Mouse (Mus musculus): ENCODE data around the gene Rnf212b. TPM values are rescaled to one million over a fixed set of nuclear protein-coding genes. Genes with fewer than 3 reads are reported as not detected.

The Rnf212b gene
- polyA plus RNA-seq, 1 experiment, result 9.5 TPM

DNA sequence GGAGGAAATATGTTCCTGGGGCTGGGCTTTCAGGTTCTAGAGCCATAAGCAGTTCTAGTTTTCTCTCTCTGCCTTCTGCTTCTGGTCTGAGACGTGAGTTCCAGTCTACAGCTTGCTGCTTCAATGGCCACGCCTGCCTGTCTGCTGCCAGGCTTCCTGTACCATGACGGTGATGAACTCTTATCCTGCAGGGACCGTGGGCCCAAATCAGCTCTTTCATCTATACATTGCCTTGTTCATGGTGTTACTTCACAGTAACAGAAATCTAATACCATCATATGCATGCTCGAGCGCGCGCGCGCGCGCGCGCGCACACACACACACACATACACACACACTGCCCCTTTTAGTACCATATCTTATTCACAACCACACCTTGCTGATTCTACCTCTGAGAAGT is 17.2 kb upstream of the Rnf212b start:
- H3K4me1 ChIP-seq (ENCODE audit: control insufficient read depth, insufficient read depth, low read length), result no peaks in the 10 kb centered on the region
- TF ChIP-seq CTCF (IDR thresholded peaks at IDR 0.05; ENCODE audit: control insufficient read depth, insufficient read depth, insufficient replicate concordance, low read depth, low read length) (no peak), POLR2A (IDR thresholded peaks at IDR 0.05; ENCODE audit: control insufficient read depth, low read depth, low read length) (no peak)
- no peaks in the 10 kb centered on the region for H3K27me3 ChIP-seq (ENCODE audit: control insufficient read depth, insufficient read depth, low read length)
- H3K27ac ChIP-seq (ENCODE audit: control insufficient read depth, insufficient read depth, low read depth, low read length), result no peak overlapping the region
- H3K36me3 ChIP-seq (ENCODE audit: control insufficient read depth, insufficient read depth, low read length), result no peaks in the 10 kb centered on the region
- no peak overlapping the region for H3K4me3 ChIP-seq (ENCODE audit: control insufficient read depth, low read depth, low read length)

DNA sequence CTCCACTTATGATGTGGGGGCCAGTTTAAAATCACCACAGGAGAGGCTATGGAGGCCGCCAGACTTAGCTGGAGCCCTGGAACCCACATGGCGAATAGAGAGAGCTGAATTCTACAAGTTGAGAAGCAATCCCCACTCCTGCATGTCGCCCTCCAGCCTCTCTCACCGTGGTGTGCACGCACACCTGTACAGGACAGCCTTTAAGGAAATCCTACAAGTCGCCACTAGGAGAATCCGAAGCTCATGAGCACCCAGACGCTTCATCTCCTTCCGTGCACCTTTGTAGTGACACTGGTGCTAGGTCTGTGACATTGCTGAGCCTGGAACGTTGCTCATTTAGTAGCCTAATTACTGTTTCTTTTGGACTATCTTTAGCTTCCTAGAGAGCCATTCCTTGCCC is 14.3 kb upstream of the Rnf212b start:
- Histone ChIP-seq H3K4me1 (ENCODE audit: control insufficient read depth, insufficient read depth, low read length) (no peaks in the 10 kb centered on the region), H3K27ac (ENCODE audit: control insufficient read depth, insufficient read depth, low read depth, low read length) (no peak overlapping the region), H3K4me3 (ENCODE audit: control insufficient read depth, low read depth, low read length) (no peak overlapping the region), H3K27me3 (ENCODE audit: control insufficient read depth, insufficient read depth, low read length) (no peaks in the 10 kb centered on the region), H3K36me3 (ENCODE audit: control insufficient read depth, insufficient read depth, low read length) (no peaks in the 10 kb centered on the region)
- TF ChIP-seq CTCF (IDR thresholded peaks at IDR 0.05; ENCODE audit: control insufficient read depth, insufficient read depth, insufficient replicate concordance, low read depth, low read length), result no peak

DNA sequence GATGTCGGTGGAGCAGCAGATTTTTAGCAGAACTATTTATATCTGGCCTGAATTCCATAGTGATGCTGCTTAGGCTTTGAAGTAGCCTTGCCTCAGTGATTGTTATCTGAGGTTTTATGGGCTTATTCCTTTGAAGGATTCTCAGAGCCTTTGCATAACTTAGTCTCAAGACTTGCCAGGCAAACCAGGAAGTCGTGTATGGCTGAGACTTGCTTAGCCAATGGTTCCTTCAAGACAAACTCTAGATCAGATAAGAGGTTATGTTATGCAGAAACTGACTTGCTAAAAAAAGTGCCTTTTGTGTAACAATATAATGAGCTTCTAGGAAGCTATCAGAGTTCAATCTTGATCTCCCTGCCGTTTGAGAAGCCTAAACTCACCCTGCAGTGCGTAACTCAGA is 11.5 kb upstream of the Rnf212b start:
- TF ChIP-seq POLR2A (IDR thresholded peaks at IDR 0.05; ENCODE audit: control insufficient read depth, low read depth, low read length), result no peak
- no peak for TF ChIP-seq CTCF (IDR thresholded peaks at IDR 0.05; ENCODE audit: control insufficient read depth, insufficient read depth, insufficient replicate concordance, low read depth, low read length)
- no peak overlapping the region for H3K4me3 ChIP-seq (ENCODE audit: control insufficient read depth, low read depth, low read length)
- no peaks in the 10 kb centered on the region for H3K36me3 ChIP-seq (ENCODE audit: control insufficient read depth, insufficient read depth, low read length)
- H3K4me1 ChIP-seq (ENCODE audit: control insufficient read depth, insufficient read depth, low read length), result no peaks in the 10 kb centered on the region
- no peak overlapping the region for H3K27ac ChIP-seq (ENCODE audit: control insufficient read depth, insufficient read depth, low read depth, low read length)
- H3K27me3 ChIP-seq (ENCODE audit: control insufficient read depth, insufficient read depth, low read length), result no peaks in the 10 kb centered on the region

DNA sequence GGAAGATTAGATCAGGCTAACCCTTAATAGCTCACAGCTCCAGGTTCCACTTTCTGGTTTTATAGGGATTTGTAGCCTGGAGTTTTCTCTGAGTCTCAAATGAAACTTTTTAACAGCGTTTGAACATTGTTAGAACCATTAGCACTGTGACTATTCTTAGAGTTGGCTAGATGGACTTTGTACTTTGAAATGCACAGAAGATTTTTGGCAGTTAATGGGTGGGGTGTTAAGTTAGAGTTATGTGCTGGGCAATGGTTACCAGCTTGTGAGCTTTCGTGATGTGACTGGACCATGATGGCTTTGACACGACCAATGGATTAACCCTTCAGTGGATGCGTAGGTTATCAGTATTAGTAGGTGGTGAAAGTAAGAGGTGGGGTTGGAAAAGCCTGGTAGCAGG is 7.8 kb upstream of the Rnf212b start:
- Histone ChIP-seq H3K36me3 (ENCODE audit: control insufficient read depth, insufficient read depth, low read length) (no peaks in the 10 kb centered on the region), H3K4me3 (ENCODE audit: control insufficient read depth, low read depth, low read length) (no peak overlapping the region), H3K4me1 (ENCODE audit: control insufficient read depth, insufficient read depth, low read length) (no peaks in the 10 kb centered on the region), H3K27ac (ENCODE audit: control insufficient read depth, insufficient read depth, low read depth, low read length) (no peak overlapping the region), H3K27me3 (ENCODE audit: control insufficient read depth, insufficient read depth, low read length) (no peaks in the 10 kb centered on the region)
- TF ChIP-seq POLR2A (IDR thresholded peaks at IDR 0.05; ENCODE audit: control insufficient read depth, low read depth, low read length), result no peak
- no peak for TF ChIP-seq CTCF (IDR thresholded peaks at IDR 0.05; ENCODE audit: control insufficient read depth, insufficient read depth, insufficient replicate concordance, low read depth, low read length)

DNA sequence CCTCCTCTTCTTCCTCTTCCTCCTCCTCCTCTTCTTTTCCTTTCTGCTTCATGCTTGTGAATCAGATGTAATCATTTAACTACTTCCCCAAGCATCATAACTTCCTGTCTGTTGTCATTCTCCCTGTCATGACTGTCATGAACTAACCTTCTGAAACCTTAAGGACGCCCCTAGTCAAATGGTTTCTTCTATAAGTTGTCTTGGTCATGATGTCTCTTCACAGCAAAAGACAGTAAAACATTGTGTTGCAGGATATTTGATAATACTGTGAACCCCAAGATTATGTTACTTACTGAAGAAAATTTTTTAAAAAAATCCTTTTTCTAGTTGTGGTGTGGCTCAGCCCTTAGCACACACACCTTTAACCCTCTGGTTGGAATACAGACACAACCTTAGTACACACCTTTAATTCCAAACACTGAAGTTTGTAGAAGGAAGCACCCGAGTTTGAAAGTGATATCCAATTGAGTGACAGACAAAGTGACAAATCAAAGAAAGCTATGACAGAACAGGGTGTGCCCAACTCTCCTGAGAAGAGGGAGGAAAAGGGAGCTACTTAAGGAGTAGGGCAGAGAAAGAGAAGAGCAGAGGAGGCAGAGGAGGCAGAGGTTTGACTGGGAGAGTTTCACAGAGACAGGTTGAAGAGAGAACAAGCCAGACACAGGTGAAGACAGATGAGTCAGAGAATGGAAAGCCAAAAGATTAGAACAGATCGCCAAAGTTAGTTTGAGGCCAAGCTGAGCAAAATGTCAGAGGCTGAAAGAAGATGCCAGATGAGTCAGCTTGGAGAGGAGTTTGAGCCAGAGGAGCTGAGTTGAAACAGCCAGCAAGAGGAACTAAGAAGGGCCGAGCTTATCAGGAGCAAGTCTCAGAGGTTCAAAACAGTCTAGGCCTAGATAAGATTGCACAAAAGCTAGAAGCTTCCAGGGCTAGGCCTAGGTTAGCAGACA is 4.9 kb upstream of the Rnf212b start:
- no peak for TF ChIP-seq POLR2A (IDR thresholded peaks at IDR 0.05; ENCODE audit: control insufficient read depth, low read depth, low read length)
- TF ChIP-seq CTCF (IDR thresholded peaks at IDR 0.05; ENCODE audit: control insufficient read depth, insufficient read depth, insufficient replicate concordance, low read depth, low read length), result no peak
- H3K4me3 ChIP-seq (ENCODE audit: control insufficient read depth, low read depth, low read length), result no peak overlapping the region
- H3K27me3 ChIP-seq (ENCODE audit: control insufficient read depth, insufficient read depth, low read length), result no peaks in the 10 kb centered on the region
- no peaks in the 10 kb centered on the region for H3K36me3 ChIP-seq (ENCODE audit: control insufficient read depth, insufficient read depth, low read length)
- no peak overlapping the region for H3K27ac ChIP-seq (ENCODE audit: control insufficient read depth, insufficient read depth, low read depth, low read length)
- no peaks in the 10 kb centered on the region for H3K4me1 ChIP-seq (ENCODE audit: control insufficient read depth, insufficient read depth, low read length)

DNA sequence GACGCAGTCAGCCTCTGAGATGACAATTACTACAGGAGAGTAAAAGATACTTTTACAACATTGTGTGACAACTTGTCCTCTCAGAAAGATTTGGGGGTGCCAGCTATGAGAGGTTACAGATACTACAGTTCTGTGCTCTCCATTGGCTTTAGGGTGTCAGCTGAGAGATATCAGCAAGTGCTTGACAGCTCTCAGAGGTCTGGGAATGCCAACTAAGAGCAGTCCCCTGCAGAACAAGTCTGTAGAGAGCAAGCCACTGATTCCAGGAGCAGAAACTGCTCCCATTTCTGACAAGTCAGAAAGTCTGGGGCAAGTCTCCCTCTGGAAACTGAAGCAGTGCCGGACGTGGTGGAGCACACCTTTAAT is 4.3 kb upstream of the Rnf212b start:
- Histone ChIP-seq H3K27me3 (ENCODE audit: control insufficient read depth, insufficient read depth, low read length) (no peaks in the 10 kb centered on the region), H3K4me3 (ENCODE audit: control insufficient read depth, low read depth, low read length) (no peak overlapping the region), H3K4me1 (ENCODE audit: control insufficient read depth, insufficient read depth, low read length) (no peaks in the 10 kb centered on the region; the same call in 1 of the 2 replicates), H3K36me3 (ENCODE audit: control insufficient read depth, insufficient read depth, low read length) (no peaks in the 10 kb centered on the region), H3K27ac (ENCODE audit: control insufficient read depth, insufficient read depth, low read depth, low read length) (no peak overlapping the region)
- no peak for TF ChIP-seq POLR2A (IDR thresholded peaks at IDR 0.05; ENCODE audit: control insufficient read depth, low read depth, low read length)
- TF ChIP-seq CTCF (IDR thresholded peaks at IDR 0.05; ENCODE audit: control insufficient read depth, insufficient read depth, insufficient replicate concordance, low read depth, low read length), result no peak

DNA sequence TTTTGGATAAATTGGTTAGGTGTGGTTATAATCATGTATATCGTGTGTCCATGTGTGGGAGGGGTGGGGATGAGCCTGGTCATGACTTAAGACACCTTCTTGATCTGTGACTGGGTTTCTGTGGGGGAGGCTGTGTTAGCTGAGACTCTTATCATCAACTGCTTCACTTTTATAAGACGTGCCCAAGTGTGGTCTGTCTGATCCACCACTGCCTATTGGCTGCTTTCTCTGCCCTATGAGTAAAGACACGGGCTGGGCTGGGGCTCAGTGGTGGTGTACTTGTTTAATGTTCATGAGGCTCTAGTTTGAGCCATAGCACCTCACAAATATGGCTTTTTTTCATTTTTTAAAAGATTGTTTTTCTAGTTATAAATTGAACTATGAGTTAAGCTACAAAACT is 1.8 kb downstream of the Rnf212b start:
- TF ChIP-seq CTCF (IDR thresholded peaks at IDR 0.05; ENCODE audit: control insufficient read depth, insufficient read depth, insufficient replicate concordance, low read depth, low read length) (no peak), POLR2A (IDR thresholded peaks at IDR 0.05; ENCODE audit: control insufficient read depth, low read depth, low read length) (no peak)
- Histone ChIP-seq H3K27ac (ENCODE audit: control insufficient read depth, insufficient read depth, low read depth, low read length) (no peak overlapping the region), H3K36me3 (ENCODE audit: control insufficient read depth, insufficient read depth, low read length) (no peaks in the 10 kb centered on the region), H3K27me3 (ENCODE audit: control insufficient read depth, insufficient read depth, low read length) (no peaks in the 10 kb centered on the region), H3K4me3 (ENCODE audit: control insufficient read depth, low read depth, low read length) (no peak overlapping the region), H3K4me1 (ENCODE audit: control insufficient read depth, insufficient read depth, low read length) (no peaks in the 10 kb centered on the region; the same call in 1 of the 2 replicates)
